25 mouse cellular contexts compared by ENCODE assay signal in genomic region chr7:62366730-62367129, GRCm38 (mm10). TPM values are rescaled to one million over a fixed set of nuclear protein-coding genes. Genes with fewer than 3 reads are reported as not detected.
A peak's percentile ranks its signal among the peaks of the same experiment; 100 is the strongest.
DNase-seq lines count a peak whose midpoint lies in the region; ATAC-seq and TF ChIP-seq lines count a peak whose summit lies in the region.
"Had no signal": no experiment of that assay in that cellular context is flagged by ENCODE, and none has a peak within 500 bp of the region (broad histone marks: within the 10 kb centered on the region; RNA-seq: fewer than 3 reads in every experiment).

No protein-coding gene starts in this region.

- ATAC-seq in forebrain, embryonic 12.5 days (ENCODE audit: low FRiP score), result no peak
- no peak for ATAC-seq in hindbrain, embryonic 15.5 days (ENCODE audit: low FRiP score, low read depth)
- ATAC-seq in midbrain, embryonic 15.5 days (replicated peaks), result 0 out of 2 replicates have a peak, but pooled peaks have one; percentile 54
- no peak for ATAC-seq in intestine, postnatal 0 days
- ATAC-seq: activated CD4-positive, CD25-positive, alpha-beta regulatory T cell, adult 4 months; inflammation-experienced regulatory T-cells, adult 6 months; liver, postnatal 0 days had no signal

- DNase-seq in forebrain, embryonic 10.5 days (ENCODE audit: extremely low spot score, low spot score), result no peak
- peak; percentile 64 for DNase-seq in brain, embryonic 14.5 days (ENCODE audit: low read depth)
- no peak for DNase-seq in right cerebral cortex, postnatal 14 days
- no peak for DNase-seq in layer of hippocampus, adult 8-10 months (ENCODE audit: low spot score in 2 of 2)
- DNase-seq: adrenal gland, postnatal 10 days; cerebellum, adult 9-10 months; gastrocnemius, postnatal 25 days; heart, adult 2 months; kidney, adult 2 months; liver, postnatal 0 days; lung, postnatal 10 days; right cerebral cortex, postnatal 4 days; thymus, adult 18-20 months; thymus, postnatal 36 days had no signal

- 0 out of 2 replicates have a peak overlapping the region, but pooled peaks have one; percentile 9 for H3K27ac ChIP-seq in forebrain, embryonic 12.5 days
- H3K27ac ChIP-seq in forebrain, embryonic 10.5 days, result no peak overlapping the region
- H3K27ac ChIP-seq in hindbrain, embryonic 15.5 days (replicated peaks), result peak overlapping the region; percentile 82
- peak overlapping the region; percentile 77 for H3K27ac ChIP-seq in midbrain, embryonic 15.5 days
- no peak overlapping the region for H3K27ac ChIP-seq in intestine, postnatal 0 days (ENCODE audit: low read depth, low read length)
- H3K27ac ChIP-seq: heart, adult 2 months; kidney, postnatal 0 days; layer of hippocampus, adult 2 months; limb, embryonic 12.5 days had no signal

- no peak for TF ChIP-seq CTCF in brain, embryonic 14.5 days (IDR thresholded peaks at IDR 0.05; ENCODE audit: borderline replicate concordance, extremely low read depth, insufficient read depth, insufficient read length)
- TF ChIP-seq CTCF in intestine, postnatal 0 days (IDR thresholded peaks at IDR 0.05; ENCODE audit: low read depth), result no peak

- 68% methylated on average over 8 of the region's 8 CpGs for WGBS in forebrain, embryonic 12.5 days
- 84% methylated on average over 8 of the region's 8 CpGs for WGBS in forebrain, embryonic 10.5 days
- 45% methylated on average over 8 of the region's 8 CpGs for WGBS in hindbrain, embryonic 15.5 days
- WGBS in midbrain, embryonic 15.5 days, result 57% methylated on average over 8 of the region's 8 CpGs
- 72% methylated on average over 8 of the region's 8 CpGs for WGBS in intestine, postnatal 0 days

- no peak for TF ChIP-seq POLR2A in brain, embryonic 14.5 days (IDR thresholded peaks at IDR 0.05; ENCODE audit: borderline replicate concordance, extremely low read depth, insufficient read depth, insufficient read length, poor library complexity, severe bottlenecking)

- H3K4me1 ChIP-seq in forebrain, embryonic 12.5 days, result no peaks in the 10 kb centered on the region
- no peaks in the 10 kb centered on the region for H3K4me1 ChIP-seq in forebrain, embryonic 10.5 days
- H3K4me1 ChIP-seq in hindbrain, embryonic 15.5 days (replicated peaks), result no peaks in the 10 kb centered on the region
- no peaks in the 10 kb centered on the region for H3K4me1 ChIP-seq in midbrain, embryonic 15.5 days
- no peaks in the 10 kb centered on the region for H3K4me1 ChIP-seq in intestine, postnatal 0 days (replicated peaks; ENCODE audit: control insufficient read depth, insufficient read depth, low read length)
- H3K4me1 ChIP-seq: limb, embryonic 12.5 days had no signal

- H3K36me3 ChIP-seq in forebrain, embryonic 12.5 days (replicated peaks), result no peaks in the 10 kb centered on the region
- no peaks in the 10 kb centered on the region for H3K36me3 ChIP-seq in forebrain, embryonic 10.5 days (replicated peaks)
- no peaks in the 10 kb centered on the region for H3K36me3 ChIP-seq in hindbrain, embryonic 15.5 days
- no peaks in the 10 kb centered on the region for H3K36me3 ChIP-seq in midbrain, embryonic 15.5 days (replicated peaks)
- no peaks in the 10 kb centered on the region for H3K36me3 ChIP-seq in intestine, postnatal 0 days (ENCODE audit: control insufficient read depth, insufficient read depth)
- H3K36me3 ChIP-seq: limb, embryonic 12.5 days had no signal

- no peak overlapping the region for H3K4me3 ChIP-seq in forebrain, embryonic 12.5 days (replicated peaks)
- no peak overlapping the region for H3K4me3 ChIP-seq in forebrain, embryonic 10.5 days
- peak overlapping the region; percentile 28 for H3K4me3 ChIP-seq in hindbrain, embryonic 15.5 days
- peak overlapping the region; percentile 26 for H3K4me3 ChIP-seq in midbrain, embryonic 15.5 days
- H3K4me3 ChIP-seq in intestine, postnatal 0 days (ENCODE audit: low read depth, low read length), result no peak overlapping the region
- H3K4me3 ChIP-seq: heart, adult 2 months; layer of hippocampus, adult 2 months; limb, embryonic 12.5 days had no signal

- no peaks in the 10 kb centered on the region for H3K9me3 ChIP-seq in forebrain, embryonic 12.5 days
- H3K9me3 ChIP-seq in forebrain, embryonic 10.5 days, result 0 out of 2 replicates have a peak, but pooled peaks cover 4% of the 10 kb centered on the region
- 0 out of 2 replicates have a peak, but pooled peaks cover 2% of the 10 kb centered on the region for H3K9me3 ChIP-seq in hindbrain, embryonic 15.5 days
- H3K9me3 ChIP-seq in midbrain, embryonic 15.5 days, result no peaks in the 10 kb centered on the region
- H3K9me3 ChIP-seq in intestine, postnatal 0 days (ENCODE audit: control insufficient read depth), result no peaks in the 10 kb centered on the region
- H3K9me3 ChIP-seq: limb, embryonic 12.5 days had no signal

- H3K27me3 ChIP-seq in forebrain, embryonic 12.5 days, result no peaks in the 10 kb centered on the region
- no peaks in the 10 kb centered on the region for H3K27me3 ChIP-seq in forebrain, embryonic 10.5 days (ENCODE audit: poor library complexity, severe bottlenecking)
- no peaks in the 10 kb centered on the region for H3K27me3 ChIP-seq in hindbrain, embryonic 15.5 days
- H3K27me3 ChIP-seq in midbrain, embryonic 15.5 days (replicated peaks), result no peaks in the 10 kb centered on the region
- H3K27me3 ChIP-seq in intestine, postnatal 0 days (replicated peaks; ENCODE audit: control insufficient read depth, insufficient read depth, low read length), result no peaks in the 10 kb centered on the region
- H3K27me3 ChIP-seq: limb, embryonic 12.5 days had no signal

- no peak overlapping the region for H3K4me2 ChIP-seq in forebrain, embryonic 12.5 days
- peak overlapping the region; percentile 46 for H3K4me2 ChIP-seq in hindbrain, embryonic 15.5 days
- H3K4me2 ChIP-seq in midbrain, embryonic 15.5 days, result peak overlapping the region; percentile 33; the same call in 1 of the 2 replicates
- H3K4me2 ChIP-seq in intestine, postnatal 0 days (replicated peaks; ENCODE audit: low read depth), result no peak overlapping the region
- H3K4me2 ChIP-seq: limb, embryonic 12.5 days; liver, embryonic 11.5 days had no signal

- H3K9ac ChIP-seq in forebrain, embryonic 12.5 days, result no peak overlapping the region
- H3K9ac ChIP-seq in hindbrain, embryonic 15.5 days, result peak overlapping the region; percentile 35; the same call in 1 of the 2 replicates
- peak overlapping the region; percentile 23 for H3K9ac ChIP-seq in midbrain, embryonic 15.5 days
- no peak overlapping the region for H3K9ac ChIP-seq in intestine, postnatal 0 days (ENCODE audit: low read depth, low read length)
- H3K9ac ChIP-seq: limb, embryonic 12.5 days; liver, postnatal 0 days had no signal

RNA-seq across cellular contexts. Expression of gene Magel2, which starts 10.1 kb away (rescaled TPM):
- polyA plus RNA-seq in forebrain, embryonic 12.5 days (2016; fragmentation: Nextera tagmentation; extraction: Ambion mirVana), result 22.3 and 30.3 TPM in 2 replicates
- polyA plus RNA-seq in forebrain, embryonic 10.5 days (2016; fragmentation: Nextera tagmentation; extraction: Ambion mirVana), result 4.2 and 4.6 TPM in 2 replicates
- polyA plus RNA-seq in brain, embryonic 14.5 days (2012; rRNA removed), result 71.9 and 93.0 TPM in 2 replicates
- polyA plus RNA-seq in hindbrain, embryonic 15.5 days (2015; fragmentation: Nextera tagmentation; extraction: Ambion mirVana), result 12.9 and 17.4 TPM in 2 replicates
- polyA plus RNA-seq in midbrain, embryonic 15.5 days (2015; fragmentation: Nextera tagmentation; extraction: Ambion mirVana), result 21.6 and 24.9 TPM in 2 replicates
- 1 to 10 TPM; 1.4 to 1.8 (median 1.6) TPM for total RNA-seq in layer of hippocampus, adult 8-10 months (2022)
- 0.08 and 0.14 TPM in 2 replicates for polyA plus RNA-seq in intestine, postnatal 0 days (2015; fragmentation: Nextera tagmentation; extraction: Ambion mirVana)
- total RNA-seq: gastrocnemius, postnatal 25 days; heart, adult 2 months; heart, postnatal 25 days had no signal
- polyA plus RNA-seq: activated CD4-positive, CD25-positive, alpha-beta regulatory T cell, adult 4 months; inflammation-experienced regulatory T-cells, adult 6 months; liver, postnatal 0 days had no signal

RNA-seq across cellular contexts. Expression of gene Ndn, which starts 20.4 kb away (rescaled TPM):
- 259 and 280 TPM in 2 replicates for polyA plus RNA-seq in forebrain, embryonic 12.5 days (2016; fragmentation: Nextera tagmentation; extraction: Ambion mirVana)
- 70.7 and 79.9 TPM in 2 replicates for polyA plus RNA-seq in forebrain, embryonic 10.5 days (2016; fragmentation: Nextera tagmentation; extraction: Ambion mirVana)
- polyA plus RNA-seq in brain, embryonic 14.5 days (2012; rRNA removed), result 461 and 473 TPM in 2 replicates
- 577 and 610 TPM in 2 replicates for polyA plus RNA-seq in hindbrain, embryonic 15.5 days (2015; fragmentation: Nextera tagmentation; extraction: Ambion mirVana)
- polyA plus RNA-seq in midbrain, embryonic 15.5 days (2015; fragmentation: Nextera tagmentation; extraction: Ambion mirVana), result 789 and 792 TPM in 2 replicates
- total RNA-seq in layer of hippocampus, adult 8-10 months (2022), result 100 to 1,000 TPM; 112 to 121 (median 120) TPM
- 22.9 and 23.7 TPM in 2 replicates for polyA plus RNA-seq in intestine, postnatal 0 days (2015; fragmentation: Nextera tagmentation; extraction: Ambion mirVana)
- polyA plus RNA-seq: inflammation-experienced regulatory T-cells, adult 6 months had no signal

RNA-seq across cellular contexts. Expression of gene Mkrn3, which starts 53.2 kb away (rescaled TPM):
- 25.1 and 25.5 TPM in 2 replicates for polyA plus RNA-seq in forebrain, embryonic 12.5 days (2016; fragmentation: Nextera tagmentation; extraction: Ambion mirVana)
- polyA plus RNA-seq in forebrain, embryonic 10.5 days (2016; fragmentation: Nextera tagmentation; extraction: Ambion mirVana), result 14.9 and 16.2 TPM in 2 replicates
- 17.2 and 23.3 TPM in 2 replicates for polyA plus RNA-seq in brain, embryonic 14.5 days (2012; rRNA removed)
- 20.9 and 22.4 TPM in 2 replicates for polyA plus RNA-seq in hindbrain, embryonic 15.5 days (2015; fragmentation: Nextera tagmentation; extraction: Ambion mirVana)
- polyA plus RNA-seq in midbrain, embryonic 15.5 days (2015; fragmentation: Nextera tagmentation; extraction: Ambion mirVana), result 24.6 and 24.8 TPM in 2 replicates
- under 1 TPM; 0.29 to 0.82 (median 0.74) TPM for total RNA-seq in layer of hippocampus, adult 8-10 months (2022)
- polyA plus RNA-seq in intestine, postnatal 0 days (2015; fragmentation: Nextera tagmentation; extraction: Ambion mirVana), result 1.6 TPM in 2 replicates
- polyA plus RNA-seq: inflammation-experienced regulatory T-cells, adult 6 months had no signal

Comparison
In these comparisons a context has a peak if more than half of its experiments do, and no peak if none do; other contexts are left out.
1. H3K27ac ChIP-seq: peak in forebrain, embryonic 12.5 days (single experiment), hindbrain, embryonic 15.5 days (single experiment) and midbrain, embryonic 15.5 days (single experiment); none in forebrain, embryonic 10.5 days (single experiment) and intestine, postnatal 0 days (single experiment).
2. H3K4me2 ChIP-seq: peak in hindbrain, embryonic 15.5 days (single experiment) and midbrain, embryonic 15.5 days (single experiment); none in forebrain, embryonic 12.5 days (single experiment) and intestine, postnatal 0 days (single experiment).
3. H3K4me3 ChIP-seq: peak in hindbrain, embryonic 15.5 days (single experiment) and midbrain, embryonic 15.5 days (single experiment); none in forebrain, embryonic 12.5 days (single experiment), forebrain, embryonic 10.5 days (single experiment) and intestine, postnatal 0 days (single experiment).
4. H3K9ac ChIP-seq: peak in hindbrain, embryonic 15.5 days (single experiment) and midbrain, embryonic 15.5 days (single experiment); none in forebrain, embryonic 12.5 days (single experiment) and intestine, postnatal 0 days (single experiment).